ENCODE assay signal across 18 mouse cellular contexts in genomic region chr19:23075790-23076189, GRCm38 (mm10).
DNase-seq lines count a peak whose midpoint lies in the region; ATAC-seq and TF ChIP-seq lines count a peak whose summit lies in the region.
"Had no signal": no experiment of that assay in that cellular context is flagged by ENCODE, and none has a peak within 500 bp of the region (broad histone marks: within the 10 kb centered on the region; RNA-seq: fewer than 3 reads in every experiment).

No protein-coding gene starts in this region.

- H3K9ac ChIP-seq in lung, postnatal 0 days (replicated peaks; ENCODE audit: low read depth) = no peak overlapping the region
- H3K9ac ChIP-seq: embryonic facial prominence, embryonic 15.5 days; heart, embryonic 15.5 days; hindbrain, embryonic 14.5 days; liver, embryonic 12.5 days had no signal

- in situ Hi-C loops in Patski (cut with MboI; ENCODE audit: low pct_unique_long_range_greater_than_20kb) = no loop called here

- no peaks in the 10 kb centered on the region for H3K27me3 ChIP-seq in lung, postnatal 0 days (replicated peaks; ENCODE audit: insufficient read depth, low read length)
- no peaks in the 10 kb centered on the region for H3K27me3 ChIP-seq in Patski
- H3K27me3 ChIP-seq: embryonic facial prominence, embryonic 15.5 days; heart, embryonic 15.5 days; liver, embryonic 12.5 days had no signal

- CTCF ChIA-PET in Patski (lab: Charles Lee) = interaction anchor here (0.9 to 1.2 kb wide), 2 partner anchors 13 to 65 kb away, joined by 3 to 4 read pairs; partner anchors contain the start of gene Klf9

- H3K4me3 ChIP-seq in lung, postnatal 0 days (ENCODE audit: low read depth, low read length) = no peak overlapping the region
- H3K4me3 ChIP-seq: embryonic facial prominence, embryonic 15.5 days; heart, embryonic 15.5 days; liver, embryonic 12.5 days had no signal

- TF ChIP-seq CTCF in lung, postnatal 0 days (IDR thresholded peaks at IDR 0.05) = no peak
- TF ChIP-seq CTCF in Patski (IDR thresholded peaks at IDR 0.05) = no peak

- H3K9me3 ChIP-seq in lung, postnatal 0 days (ENCODE audit: low read length) = no peaks in the 10 kb centered on the region
- H3K9me3 ChIP-seq: embryonic facial prominence, embryonic 15.5 days; heart, embryonic 15.5 days; liver, embryonic 12.5 days had no signal

- peak; percentile 33; the same call in 1 of the 2 replicates for ATAC-seq in lung, postnatal 0 days
- peak; percentile 47 for ATAC-seq in Patski
- ATAC-seq: CD4-positive, CD25-positive, alpha-beta regulatory T cell, adult 4 months; intestine, embryonic 16.5 days; liver, embryonic 12.5 days had no signal

- peaks cover 3% of the 10 kb centered on the region; the same call in 1 of the 2 replicates for H3K4me1 ChIP-seq in lung, postnatal 0 days (ENCODE audit: insufficient read depth, low read depth, low read length)
- H3K4me1 ChIP-seq: embryonic facial prominence, embryonic 15.5 days; heart, embryonic 15.5 days; liver, embryonic 12.5 days had no signal

- no peak overlapping the region for H3K27ac ChIP-seq in lung, postnatal 0 days (ENCODE audit: low read length)
- H3K27ac ChIP-seq: embryonic facial prominence, embryonic 15.5 days; heart, embryonic 15.5 days; hindbrain, embryonic 14.5 days; liver, embryonic 12.5 days; macrophage had no signal

- no peak overlapping the region for H3K4me2 ChIP-seq in lung, postnatal 0 days (replicated peaks; ENCODE audit: low read depth, low read length)
- H3K4me2 ChIP-seq: embryonic facial prominence, embryonic 15.5 days; heart, embryonic 15.5 days; hindbrain, embryonic 14.5 days; liver, embryonic 12.5 days had no signal

- no peak for TF ChIP-seq EP300 in lung, postnatal 0 days (IDR thresholded peaks at IDR 0.05)

- no peaks in the 10 kb centered on the region for H3K36me3 ChIP-seq in lung, postnatal 0 days (ENCODE audit: insufficient read depth, low read length)
- H3K36me3 ChIP-seq: embryonic facial prominence, embryonic 15.5 days; heart, embryonic 15.5 days; liver, embryonic 12.5 days had no signal

- 50% methylated on average over 5 of the region's 5 CpGs for WGBS in lung, postnatal 0 days

- POLR2A ChIA-PET in Patski (lab: Charles Lee) = interaction anchor here (0.6 to 0.7 kb wide), 2 partner anchors 40 to 42 kb away, joined by 3 read pairs; no protein-coding TSS in a partner anchor

- DNase-seq in lung, postnatal 0 days (ENCODE audit: low spot score) = peak; percentile 39
- no peak for DNase-seq in lung, postnatal 25 days (ENCODE audit: low spot score)
- DNase-seq in Patski (ENCODE audit: low read depth, low spot score) = peak; percentile 13
- DNase-seq in kidney, adult 8-10 months = peak; percentile 69 to 75
- DNase-seq in testis, postnatal 14 days (ENCODE audit: low spot score) = peak; percentile 8
- DNase-seq in embryo, embryonic 10.5 days (ENCODE audit: low spot score) = no peak
- DNase-seq in heart, adult 9 months (ENCODE audit: low spot score in 2 of 2) = no peak
- DNase-seq: cerebellum, adult 18-20 months; midbrain, embryonic 14.5 days; right cerebral cortex, postnatal 14 days; thymus, adult 18-20 months had no signal

Comparison
In these comparisons a context has a peak if more than half of its experiments do, and no peak if none do; other contexts are left out.
1. DNase-seq: peak in lung, postnatal 0 days (single experiment), Patski (single experiment), kidney, adult 8-10 months (2 of 2) and testis, postnatal 14 days (single experiment); none in lung, postnatal 25 days (single experiment), embryo, embryonic 10.5 days (single experiment) and heart, adult 9 months (0 of 2).